Mouse (Mus musculus) limb, embryonic 12.5 days (tissue): ENCODE data around the gene Tnr. TPM values are rescaled to one million over a fixed set of nuclear protein-coding genes. Genes with fewer than 3 reads are reported as not detected.

Experiments
- ATAC-seq: fragments of 200-750 bp; cut with Nextera tagmentation; 2 replicates; pipeline ENCODE4 v1.8.0; 2017; ENCODE audit warnings: low read depth, moderate TSS enrichment; ENCODE audit not compliant: insufficient number of reproducible peaks, insufficient read depth, low FRiP score, low TSS enrichment
- H3K27ac ChIP-seq: fragments of 300-500 bp; sonication (generic); 2 replicates; pipeline ENCODE4 v1.5.1; 2016; ENCODE audit warnings: mild to moderate bottlenecking, moderate library complexity
- H3K27me3 ChIP-seq: fragments of 300-500 bp; sonication (generic); 2 replicates; pipeline ENCODE4 v1.6.1; 2016; ENCODE audit warnings: mild to moderate bottlenecking, moderate library complexity
- H3K36me3 ChIP-seq: fragments of 300-500 bp; sonication (generic); 2 replicates; pipeline ENCODE4 v1.6.1; 2016; ENCODE audit warnings: mild to moderate bottlenecking, moderate library complexity
- H3K4me1 ChIP-seq: fragments of 300-500 bp; sonication (generic); replicated peaks from 2 replicates; pipeline ENCODE4 v1.6.1; 2016
- H3K4me2 ChIP-seq: fragments of 300-500 bp; sonication (generic); 2 replicates; pipeline ENCODE4 v1.6.1; 2016; ENCODE audit warnings: mild to moderate bottlenecking, moderate library complexity
- H3K4me3 ChIP-seq: fragments of 300-500 bp; sonication (generic); replicated peaks from 2 replicates; pipeline ENCODE4 v1.5.1; 2016; ENCODE audit warnings: mild to moderate bottlenecking
- H3K9ac ChIP-seq: fragments of 300-500 bp; sonication (generic); replicated peaks from 2 replicates; pipeline ENCODE4 v1.6.1; 2016; ENCODE audit warnings: mild to moderate bottlenecking, moderate library complexity
- H3K9me3 ChIP-seq: fragments of 300-500 bp; sonication (generic); 2 replicates; pipeline ENCODE4 v1.6.1; 2016; ENCODE audit warnings: mild to moderate bottlenecking, moderate library complexity
- WGBS: fragments of 180-500 bp; shearing (Covaris S2); methylation state at CpG from one replicate; pipeline ENCODE4 v1.1.7; 2016; 5-methylcytosine and 5-hydroxymethylcytosine counted together
- polyA plus RNA-seq: library from polyadenylated mRNA; unstranded; fragments of >200 nt; fragmentation: Nextera tagmentation; extraction: Ambion mirVana; gene quantifications from 2 replicates; pipeline ENCODE4 v1.2.1, GENCODE M21; 2016

Gene Tnr
- polyA plus RNA-seq, 1 experiment from 2014 or later = not detected

DNA sequence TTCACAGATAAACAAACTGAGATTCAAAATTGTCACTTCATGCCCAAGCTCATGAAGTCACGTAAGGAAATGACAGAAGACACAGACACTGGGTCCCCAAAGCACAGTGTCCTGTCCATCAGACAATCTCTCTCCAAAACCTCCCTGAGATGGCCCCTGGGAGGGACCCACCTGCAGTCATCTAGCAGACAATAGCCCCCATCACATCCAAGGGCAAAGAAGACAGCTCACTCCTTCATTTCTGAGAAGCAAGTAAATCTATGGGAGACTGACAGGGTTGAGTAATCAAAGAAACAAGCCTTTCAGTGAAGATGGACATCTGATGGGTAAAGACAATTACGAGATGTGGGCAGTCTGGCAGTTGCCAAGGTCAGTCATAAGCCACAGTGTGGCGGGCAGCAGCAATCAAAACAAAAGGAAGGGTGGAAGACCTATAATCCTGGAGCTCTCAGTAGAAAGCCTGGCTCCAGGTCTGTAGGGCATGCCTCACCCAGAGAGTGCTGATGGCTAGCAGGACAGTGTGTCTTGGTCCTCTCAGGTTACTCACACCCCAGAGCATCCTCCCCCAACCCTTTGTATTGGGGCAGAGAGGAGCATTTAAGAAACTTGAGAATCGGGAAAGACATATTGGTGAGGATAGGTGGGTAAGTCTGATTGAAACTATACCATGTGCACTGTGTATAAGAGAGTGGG lies 310.2 kb downstream of the Tnr start:
- Histone ChIP-seq H3K36me3 (no peaks in the 10 kb centered on the region), H3K4me3 (no peak overlapping the region), H3K27me3 (no peaks in the 10 kb centered on the region), H3K9ac (no peak overlapping the region), H3K27ac (no peak overlapping the region), H3K9me3 (no peaks in the 10 kb centered on the region), H3K4me1 (no peaks in the 10 kb centered on the region; the same call in 1 of the 2 replicates), H3K4me2 (no peak overlapping the region)
- ATAC-seq = no peak
- 48% methylated on average over 4 of the region's 4 CpGs for WGBS

GRCm38 (mm10) chr1:159835126-159835525 lies 311.6 kb downstream of the Tnr start:
- no peaks in the 10 kb centered on the region for H3K36me3 ChIP-seq
- H3K27me3 ChIP-seq = no peaks in the 10 kb centered on the region
- H3K4me2 ChIP-seq = no peak overlapping the region
- no peak overlapping the region for H3K4me3 ChIP-seq
- H3K4me1 ChIP-seq = no peaks in the 10 kb centered on the region; the same call in 1 of the 2 replicates
- 24% methylated on average over 4 of the region's 4 CpGs for WGBS
- no peak overlapping the region for H3K27ac ChIP-seq
- ATAC-seq = no peak
- no peak overlapping the region for H3K9ac ChIP-seq
- H3K9me3 ChIP-seq = no peaks in the 10 kb centered on the region

DNA sequence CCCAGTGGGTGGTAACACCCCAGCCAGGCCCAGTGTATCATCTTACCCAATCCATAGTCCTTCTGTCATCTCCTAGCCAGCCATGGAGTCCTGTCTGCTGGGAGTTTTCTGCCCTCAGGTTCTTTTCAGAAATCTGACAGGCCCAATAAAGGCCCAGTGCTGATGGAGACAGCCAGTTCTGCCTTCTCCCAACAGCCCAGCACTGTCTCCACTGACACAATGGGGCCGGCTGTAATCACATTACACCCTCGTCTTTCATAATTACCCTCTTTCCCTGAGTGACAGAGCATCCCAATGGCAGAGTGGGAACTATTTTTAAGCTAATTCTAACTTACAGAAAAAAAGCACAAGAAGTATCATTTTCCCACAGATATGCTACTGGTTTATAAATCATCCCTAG lies 316.8 kb downstream of the Tnr start:
- WGBS = 37% methylated on average over 2 of the region's 2 CpGs
- Histone ChIP-seq H3K36me3 (no peaks in the 10 kb centered on the region), H3K27me3 (no peaks in the 10 kb centered on the region), H3K4me3 (no peak overlapping the region), H3K27ac (no peak overlapping the region), H3K4me1 (no peaks in the 10 kb centered on the region), H3K9ac (no peak overlapping the region), H3K9me3 (no peaks in the 10 kb centered on the region), H3K4me2 (no peak overlapping the region)
- no peak for ATAC-seq

GRCm38 (mm10) chr1:159842876-159843275 lies 319.3 kb downstream of the Tnr start:
- Histone ChIP-seq H3K36me3 (no peaks in the 10 kb centered on the region), H3K9me3 (no peaks in the 10 kb centered on the region), H3K4me3 (no peak overlapping the region), H3K27me3 (no peaks in the 10 kb centered on the region), H3K27ac (no peak overlapping the region), H3K4me1 (no peaks in the 10 kb centered on the region), H3K9ac (no peak overlapping the region), H3K4me2 (no peak overlapping the region)
- 35% methylated on average over 5 of the region's 5 CpGs for WGBS
- no peak for ATAC-seq

DNA sequence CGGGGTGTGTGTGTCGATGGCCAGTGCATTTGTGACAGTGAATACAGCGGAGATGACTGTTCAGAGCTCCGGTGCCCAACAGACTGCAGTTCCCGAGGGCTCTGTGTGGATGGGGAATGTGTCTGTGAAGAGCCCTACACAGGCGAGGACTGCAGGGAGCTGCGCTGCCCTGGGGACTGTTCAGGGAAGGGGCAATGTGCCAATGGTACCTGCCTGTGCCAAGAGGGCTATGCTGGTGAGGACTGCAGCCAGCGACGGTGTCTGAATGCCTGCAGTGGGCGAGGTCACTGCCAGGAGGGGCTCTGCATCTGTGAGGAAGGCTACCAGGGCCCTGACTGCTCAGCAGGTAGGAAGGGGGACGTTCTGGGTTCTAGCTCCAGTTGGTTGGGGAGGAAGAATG lies 328.5 kb downstream of the Tnr start:
- ATAC-seq = no peak

DNA sequence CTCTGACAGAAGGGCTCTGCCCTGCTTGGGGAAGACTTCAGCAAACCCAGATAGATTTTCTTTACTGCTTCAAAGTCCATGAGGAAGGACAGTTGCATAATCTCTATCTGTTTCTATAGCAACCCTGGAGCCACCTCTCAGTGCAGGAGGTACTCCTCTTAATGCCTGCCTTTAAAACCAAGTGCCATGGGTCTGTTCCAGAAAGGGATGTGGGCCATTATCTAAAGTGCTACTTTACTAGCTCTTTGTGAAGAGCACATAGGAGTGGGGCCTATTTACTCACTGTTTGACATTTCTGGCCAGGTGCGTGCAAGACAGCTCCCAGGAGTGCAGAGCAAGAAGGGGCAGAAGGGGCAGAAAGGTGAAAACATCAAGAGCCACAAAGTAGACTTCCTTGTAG lies 330.7 kb downstream of the Tnr start:
- Histone ChIP-seq H3K4me3 (no peak overlapping the region), H3K27me3 (no peaks in the 10 kb centered on the region), H3K9me3 (no peaks in the 10 kb centered on the region), H3K4me1 (no peaks in the 10 kb centered on the region), H3K27ac (no peak overlapping the region), H3K4me2 (no peak overlapping the region), H3K9ac (no peak overlapping the region), H3K36me3 (no peaks in the 10 kb centered on the region)
- no peak for ATAC-seq
- 84% methylated on average over 1 of the region's 1 CpGs for WGBS

More for the DNA sequence above, 328.5 kb downstream of the Tnr start:
- Histone ChIP-seq H3K4me2 (no peak overlapping the region), H3K4me3 (no peak overlapping the region), H3K4me1 (no peaks in the 10 kb centered on the region), H3K36me3 (no peaks in the 10 kb centered on the region), H3K27me3 (no peaks in the 10 kb centered on the region), H3K27ac (no peak overlapping the region), H3K9me3 (no peaks in the 10 kb centered on the region), H3K9ac (no peak overlapping the region)
- 84% methylated on average over 11 of the region's 11 CpGs for WGBS

DNA sequence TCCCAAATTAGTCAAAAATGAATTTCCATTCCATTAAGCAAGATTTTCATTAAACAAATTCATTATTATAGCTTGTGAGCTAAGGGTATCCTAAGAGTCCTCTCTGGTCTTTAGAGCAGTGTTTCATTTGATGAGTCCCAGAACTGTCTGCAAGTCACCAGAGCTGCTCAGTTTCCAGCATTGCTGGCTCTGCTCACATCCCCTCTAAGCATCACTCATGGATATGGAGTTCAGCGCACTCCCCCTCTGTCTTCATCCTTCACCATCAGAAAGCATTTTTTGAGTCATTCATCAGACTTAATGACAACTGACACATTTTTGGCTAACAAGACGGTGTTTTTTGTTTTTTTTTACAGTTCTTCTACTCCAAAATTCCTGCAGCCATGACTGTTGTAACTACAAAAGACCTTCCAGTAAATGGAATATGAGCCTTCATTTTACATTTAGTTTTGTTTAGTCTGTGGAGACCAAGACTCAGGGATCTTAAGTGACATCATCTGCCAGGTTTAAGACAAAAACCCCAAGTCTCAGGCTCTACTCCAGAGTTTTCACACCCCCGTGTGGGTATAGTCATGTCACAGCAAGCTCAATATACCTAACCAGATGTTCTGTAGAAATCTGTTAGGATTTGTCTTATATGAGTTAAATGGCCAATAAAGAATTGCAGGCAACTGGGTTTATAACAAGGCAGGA lies 338.4 kb downstream of the Tnr start:
- Histone ChIP-seq H3K9me3 (no peaks in the 10 kb centered on the region), H3K4me2 (no peak overlapping the region), H3K27me3 (no peaks in the 10 kb centered on the region), H3K36me3 (no peaks in the 10 kb centered on the region), H3K4me1 (peaks cover 3% of the 10 kb centered on the region; the same call in 1 of the 2 replicates), H3K9ac (no peak overlapping the region), H3K27ac (no peak overlapping the region), H3K4me3 (no peak overlapping the region)
- no peak for ATAC-seq
- WGBS = 71% methylated on average over 3 of the region's 3 CpGs

- Histone ChIP-seq H3K27ac (no peak overlapping the region), H3K9me3 (no peaks in the 10 kb centered on the region), H3K4me3 (no peak overlapping the region), H3K27me3 (no peaks in the 10 kb centered on the region), H3K9ac (no peak overlapping the region), H3K4me2 (no peak overlapping the region), H3K4me1 (peaks cover 3% of the 10 kb centered on the region; the same call in 1 of the 2 replicates), H3K36me3 (no peaks in the 10 kb centered on the region)
- no peak for ATAC-seq
- 35% methylated on average over 1 of the region's 1 CpGs for WGBS
These were observed 342.1 kb downstream of the Tnr start for GRCm38 (mm10) chr1:159865696-159866095.

DNA sequence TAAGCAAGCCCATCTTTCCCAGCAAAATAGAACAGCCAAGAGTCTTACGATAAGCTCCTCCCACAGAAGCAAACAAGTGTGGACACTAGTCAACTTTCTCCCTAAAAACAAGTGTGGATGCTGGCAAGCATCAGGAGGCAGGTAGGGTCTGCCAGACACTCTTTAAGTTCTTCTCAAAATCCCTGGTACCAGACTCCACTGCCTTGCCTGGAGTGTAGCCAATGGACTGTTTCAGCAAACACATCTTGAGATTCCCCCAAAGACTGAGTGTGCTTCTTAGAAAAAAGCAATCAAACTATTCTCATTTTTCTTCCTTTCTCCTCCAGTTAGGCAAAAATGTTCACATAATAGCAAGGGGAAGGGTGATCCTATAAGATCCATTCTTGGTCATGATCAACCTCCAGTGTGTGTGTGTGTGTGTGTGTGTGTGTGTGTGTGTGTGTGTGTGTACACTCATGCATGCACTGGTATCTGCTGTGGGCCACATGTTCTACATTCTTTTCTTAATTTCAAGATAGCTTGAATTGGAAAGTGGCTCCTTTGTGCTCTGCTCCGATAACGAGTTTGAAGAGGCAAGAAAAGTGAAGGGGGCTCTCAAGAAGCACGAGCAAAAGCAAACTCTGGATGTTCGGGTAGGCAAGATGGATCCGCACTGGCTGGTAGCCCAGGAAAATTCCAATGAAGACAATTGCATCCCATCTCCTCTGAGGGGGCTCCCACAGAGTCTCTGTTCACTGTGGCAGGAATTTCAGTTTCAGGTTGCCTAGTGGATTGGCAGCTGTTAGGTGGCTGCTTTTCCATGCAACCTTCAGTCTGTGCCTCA lies 346.3 kb downstream of the Tnr start:
- no peak for ATAC-seq
- no peak overlapping the region for H3K9ac ChIP-seq
- no peaks in the 10 kb centered on the region for H3K36me3 ChIP-seq
- no peaks in the 10 kb centered on the region for H3K9me3 ChIP-seq
- H3K4me1 ChIP-seq = peaks cover 3% of the 10 kb centered on the region; the same call in 1 of the 2 replicates
- H3K4me3 ChIP-seq = no peak overlapping the region
- WGBS = 82% methylated on average over 6 of the region's 6 CpGs
- no peaks in the 10 kb centered on the region for H3K27me3 ChIP-seq
- H3K27ac ChIP-seq = no peak overlapping the region
- no peak overlapping the region for H3K4me2 ChIP-seq

- WGBS = 86% methylated on average over 3 of the region's 3 CpGs
- no peaks in the 10 kb centered on the region for H3K27me3 ChIP-seq
- H3K9me3 ChIP-seq = no peaks in the 10 kb centered on the region
- no peaks in the 10 kb centered on the region for H3K4me1 ChIP-seq
- no peak overlapping the region for H3K9ac ChIP-seq
- H3K4me3 ChIP-seq = no peak overlapping the region
- H3K27ac ChIP-seq = no peak overlapping the region
- no peak for ATAC-seq
- H3K36me3 ChIP-seq = no peaks in the 10 kb centered on the region
- H3K4me2 ChIP-seq = no peak overlapping the region
These were observed 349.3 kb downstream of the Tnr start for GRCm38 (mm10) chr1:159872866-159873265.

DNA sequence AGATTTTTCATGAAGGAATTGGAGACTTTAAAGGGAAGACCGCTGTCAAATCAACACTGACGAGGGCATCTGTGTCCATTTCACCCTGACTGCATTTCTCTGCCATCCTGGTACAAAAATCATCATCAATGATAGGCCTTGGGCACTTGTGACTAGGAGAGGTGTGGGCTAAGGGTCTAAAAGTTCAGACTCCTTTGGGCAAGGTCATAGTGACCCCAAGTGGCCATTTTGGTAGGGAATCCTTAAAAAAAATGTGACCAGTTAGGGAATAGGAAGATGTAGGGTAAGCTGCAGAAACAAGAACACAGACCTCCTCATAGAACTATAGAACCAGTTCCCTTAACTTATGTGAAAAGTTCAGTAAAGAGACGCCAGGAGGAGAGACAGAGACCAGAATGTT lies 355.1 kb downstream of the Tnr start:
- no peak overlapping the region for H3K27ac ChIP-seq
- H3K9me3 ChIP-seq = no peaks in the 10 kb centered on the region
- H3K4me2 ChIP-seq = no peak overlapping the region
- no peak overlapping the region for H3K9ac ChIP-seq
- no peak for ATAC-seq
- no peaks in the 10 kb centered on the region for H3K27me3 ChIP-seq
- WGBS = 54% methylated on average over 3 of the region's 3 CpGs
- no peak overlapping the region for H3K4me3 ChIP-seq
- H3K36me3 ChIP-seq = no peaks in the 10 kb centered on the region
- H3K4me1 ChIP-seq = no peaks in the 10 kb centered on the region
